Mouse (Mus musculus) Patski (cell line): ENCODE data around the gene Hist1h2bq. TPM values are rescaled to one million over a fixed set of nuclear protein-coding genes. Genes with fewer than 3 reads are reported as not detected.
A peak's percentile ranks its signal among the peaks of the same experiment; 100 is the strongest.
"Not testable (repeated sequence)": the region's sequence is repeated elsewhere in the genome, so short reads cannot be mapped to it uniquely, and the experiment has no call there.

ENCODE experiments used
- ATAC-seq: fragments of 100-300 bp; one replicate; pipeline ENCODE4 v1.8.0; 2021
- CTCF ChIA-PET: fragments of 350-600 bp; sonication (Branson Sonifier 250); formaldehyde crosslinking; loops from one replicate; lab custom pipeline; 2022; ENCODE audit warnings: inconsistent platforms; lab: Charles Lee
- POLR2A ChIA-PET: fragments of 350-600 bp; sonication (Branson Sonifier 250); formaldehyde crosslinking; loops from one replicate; lab custom pipeline; 2022; ENCODE audit warnings: antibody characterized with exemption, inconsistent platforms; lab: Charles Lee
- DNase-seq: peaks from one replicate; pipeline ENCODE4 v3.0.0-alpha.2; 2011; ENCODE audit warnings: low read depth, low spot score
- H3K27me3 ChIP-seq: fragments of 371-371 bp; one replicate; pipeline ENCODE4 v1.5.1; 2021
- CTCF ChIP-seq: fragments of 100-300 bp; IDR thresholded peaks from one replicate; pipeline ENCODE4 v1.5.1; 2021
- in situ Hi-C: fragments of 300-500 bp; cut with MboI; formaldehyde crosslinking; loops from 3 replicates; pipeline ENCODE4 v1.11.1; 2018; ENCODE audit warnings: low pct_unique_long_range_greater_than_20kb, mixed read lengths
- polyA plus RNA-seq: library from polyadenylated mRNA; unstranded; gene quantifications from one replicate; pipeline ENCODE4 v1.2.3, GENCODE M21; 2021

Gene Hist1h2bq
- polyA plus RNA-seq, 1 experiment from 2014 or later: 35.6 TPM

DNA sequence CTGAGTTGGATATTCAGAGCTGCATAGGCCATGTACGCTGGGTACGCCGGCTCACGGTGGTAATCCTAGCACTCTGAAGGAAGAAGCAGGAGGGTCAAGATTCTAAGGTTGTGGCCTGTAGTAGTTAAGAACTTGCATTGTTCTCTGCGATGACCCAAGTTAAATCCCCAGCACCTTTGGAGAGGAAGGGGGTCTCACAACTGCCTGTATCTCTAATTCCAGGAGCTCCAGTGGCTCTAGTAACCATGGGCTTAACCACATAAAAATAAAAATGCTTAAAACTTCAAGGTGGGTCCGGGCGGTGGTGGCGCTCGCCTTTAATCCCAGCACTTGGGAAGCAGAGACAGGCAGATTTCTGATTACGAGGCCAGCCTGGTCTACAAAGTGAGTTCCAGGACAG, 20.3 kb upstream of the Hist1h2bq start:
- TF ChIP-seq CTCF: no peak
- ChIA-PET POLR2A (no interaction called here), CTCF (no interaction called here)
- DNase-seq: no peak
- in situ Hi-C loops: no loop called here
- no peaks in the 10 kb centered on the region for H3K27me3 ChIP-seq
- no peak for ATAC-seq

GRCm38 (mm10) chr13:21828511-21828910, 18.5 kb upstream of the Hist1h2bq start:
- no peaks in the 10 kb centered on the region for H3K27me3 ChIP-seq
- CTCF ChIA-PET: no interaction called here
- ATAC-seq (no peak), DNase-seq (no peak)
- TF ChIP-seq CTCF: no peak
- in situ Hi-C loops: no loop called here
- POLR2A ChIA-PET: no interaction called here

- CTCF ChIA-PET, H3K27me3 ChIP-seq, ATAC-seq, POLR2A ChIA-PET, DNase-seq, in situ Hi-C loops: not testable (repeated sequence)
These were observed 10.3 kb upstream of the Hist1h2bq start for GRCm38 (mm10) chr13:21820082-21820890.

- in situ Hi-C loops, POLR2A ChIA-PET, ATAC-seq, CTCF ChIA-PET, H3K27me3 ChIP-seq, DNase-seq: not testable (repeated sequence)
These were observed 2.1 kb upstream of the Hist1h2bq start for GRCm38 (mm10) chr13:21812092-21812491.

DNA sequence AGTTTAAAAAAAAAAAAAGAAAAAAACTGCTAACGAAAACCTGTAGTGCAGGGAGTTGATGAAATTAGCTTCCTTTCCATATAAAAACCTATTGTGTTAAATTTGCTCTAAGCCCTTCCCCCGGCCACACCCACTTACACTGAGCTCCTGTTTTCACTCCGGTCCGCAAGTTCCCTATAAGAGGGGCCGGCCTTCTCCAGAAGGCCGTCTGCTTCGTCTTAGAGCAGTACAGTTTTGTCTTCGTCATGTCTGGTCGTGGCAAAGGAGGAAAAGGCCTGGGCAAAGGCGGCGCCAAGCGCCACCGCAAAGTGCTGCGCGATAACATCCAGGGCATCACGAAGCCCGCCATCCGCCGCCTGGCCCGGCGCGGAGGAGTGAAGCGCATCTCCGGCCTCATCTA, 1.5 kb upstream of the Hist1h2bq start, which contains the start of gene Hist1h4m:
Gene Hist1h4m (plus strand): TSS at position 208 of the 400 bp plus-strand sequence.
- H3K27me3 ChIP-seq, DNase-seq, in situ Hi-C loops, POLR2A ChIA-PET, CTCF ChIA-PET, ATAC-seq: not testable (repeated sequence)

DNA sequence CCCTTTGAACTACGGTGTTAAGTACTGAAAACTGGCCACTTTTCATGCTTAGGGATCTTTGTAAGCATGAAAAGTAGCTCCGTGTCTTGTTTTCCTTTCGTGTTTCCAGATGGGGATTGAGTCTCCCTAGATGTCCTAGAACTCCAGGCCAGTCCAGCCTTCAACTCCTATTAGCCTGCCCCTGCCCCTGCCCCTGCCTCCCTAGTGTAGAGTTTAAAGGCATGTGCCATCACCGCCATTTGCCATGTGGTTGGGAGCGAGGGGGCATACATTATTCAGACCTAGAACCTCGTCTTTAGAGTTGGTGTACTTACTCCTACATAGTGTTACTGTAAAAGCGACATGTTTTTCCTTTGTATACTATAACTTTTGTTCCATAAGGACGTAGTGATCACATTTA, 1.1 kb upstream of the Hist1h2bq start:
- H3K27me3 ChIP-seq, DNase-seq, CTCF ChIA-PET, in situ Hi-C loops, ATAC-seq, POLR2A ChIA-PET: not testable (repeated sequence)

DNA sequence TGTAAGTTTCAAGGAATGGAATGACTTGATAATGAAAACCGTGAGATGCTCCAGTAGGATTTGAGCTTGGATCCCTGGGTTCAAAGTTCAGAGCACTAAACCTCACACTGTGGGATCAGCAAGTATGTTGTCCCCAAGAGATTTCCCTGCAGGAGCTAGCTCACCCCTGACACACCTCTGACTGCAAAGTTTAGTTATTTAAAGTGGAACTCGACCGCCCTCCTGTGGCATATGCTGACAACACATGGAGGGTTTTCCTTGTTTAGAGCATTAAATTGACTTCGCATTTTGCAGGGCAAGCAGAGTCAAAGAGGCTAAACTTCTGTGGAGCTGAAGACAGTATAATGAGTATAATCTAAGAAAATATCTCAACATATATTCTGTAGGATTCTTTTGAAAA, 6.9 kb downstream of the Hist1h2bq start:
- DNase-seq, CTCF ChIA-PET, in situ Hi-C loops, H3K27me3 ChIP-seq, POLR2A ChIA-PET: not testable (repeated sequence)
- peak; percentile 78 for ATAC-seq

DNA sequence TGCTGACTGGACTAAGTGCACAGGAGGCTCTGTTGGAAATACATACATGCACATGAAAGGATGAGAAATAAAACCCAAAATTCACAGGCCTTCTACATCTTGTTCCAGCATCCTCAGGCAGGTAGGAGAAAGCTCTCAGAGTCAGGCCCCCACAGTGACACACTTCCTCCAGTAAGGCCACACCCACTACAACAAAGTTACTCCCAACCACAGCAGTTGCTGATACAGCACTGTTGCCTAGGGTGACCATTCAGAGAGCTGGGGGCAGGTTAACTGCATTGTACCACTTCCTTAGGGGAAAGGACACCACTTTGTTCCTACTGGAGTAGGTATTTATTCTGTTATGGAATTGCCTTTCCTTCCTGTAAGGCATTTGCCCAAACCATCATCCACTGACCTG, 12.8 kb downstream of the Hist1h2bq start:
- POLR2A ChIA-PET, DNase-seq, CTCF ChIA-PET, H3K27me3 ChIP-seq: not testable (repeated sequence)
- in situ Hi-C loops: loop anchor here (25.0 kb wide), 1 partner anchor 1965 kb away; the partner anchor contains the start of genes Hist1h1a, Hist1h2ab, Hist1h3a and Hist1h3b
- peak; percentile 26 for ATAC-seq

GRCm38 (mm10) chr13:21795584-21795983, 14.4 kb downstream of the Hist1h2bq start:
- no peak for ATAC-seq
- no peak for TF ChIP-seq CTCF
- DNase-seq: no peak
- in situ Hi-C loops: loop anchor here (25.0 kb wide), 1 partner anchor 1967 kb away; the partner anchor contains the start of genes Hist1h1a, Hist1h2ab, Hist1h3a and Hist1h3b
- H3K27me3 ChIP-seq: no peaks in the 10 kb centered on the region
- ChIA-PET POLR2A (no interaction called here), CTCF (no interaction called here)

DNA sequence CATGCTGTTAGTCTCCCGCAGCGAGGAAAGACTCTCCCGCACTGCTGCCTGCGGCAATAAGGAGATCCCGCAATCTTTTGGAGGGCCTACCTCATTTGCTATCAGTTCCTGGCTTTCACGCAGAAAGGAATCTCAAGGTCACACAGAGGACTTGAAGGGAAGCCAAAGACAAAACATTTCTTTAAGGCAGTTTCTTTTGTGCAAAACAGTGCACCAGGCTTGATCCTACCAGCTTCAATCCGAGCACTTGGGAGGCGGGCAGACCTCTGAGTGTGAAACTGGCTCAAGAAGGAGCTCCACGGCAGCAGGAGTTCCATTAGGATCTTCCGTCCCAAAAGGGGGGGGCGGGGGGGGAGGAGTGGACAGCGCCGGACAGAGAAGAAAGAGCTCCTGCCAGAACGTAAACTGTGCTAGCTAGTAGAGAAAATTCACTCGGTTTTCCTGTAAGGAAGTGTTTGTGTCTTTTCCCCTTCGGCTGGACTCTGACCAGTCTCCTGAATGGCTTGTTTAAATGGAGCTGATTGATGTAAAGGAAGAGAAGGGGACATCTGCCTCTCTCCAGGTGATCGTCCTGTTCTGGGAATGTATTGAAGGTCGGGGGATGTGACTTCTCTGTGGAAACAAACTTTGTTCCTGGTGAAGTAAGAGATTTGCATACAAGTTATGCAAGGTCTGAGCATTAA, 19.3 kb downstream of the Hist1h2bq start:
- DNase-seq: no peak
- in situ Hi-C loops: loop anchor here (25.0 kb wide), 1 partner anchor 1972 kb away; the partner anchor contains the start of genes Hist1h1a, Hist1h2ab, Hist1h3a and Hist1h3b
- ATAC-seq: no peak
- ChIA-PET CTCF (no interaction called here), POLR2A (no interaction called here)
- no peak for TF ChIP-seq CTCF
- H3K27me3 ChIP-seq: no peaks in the 10 kb centered on the region

DNA sequence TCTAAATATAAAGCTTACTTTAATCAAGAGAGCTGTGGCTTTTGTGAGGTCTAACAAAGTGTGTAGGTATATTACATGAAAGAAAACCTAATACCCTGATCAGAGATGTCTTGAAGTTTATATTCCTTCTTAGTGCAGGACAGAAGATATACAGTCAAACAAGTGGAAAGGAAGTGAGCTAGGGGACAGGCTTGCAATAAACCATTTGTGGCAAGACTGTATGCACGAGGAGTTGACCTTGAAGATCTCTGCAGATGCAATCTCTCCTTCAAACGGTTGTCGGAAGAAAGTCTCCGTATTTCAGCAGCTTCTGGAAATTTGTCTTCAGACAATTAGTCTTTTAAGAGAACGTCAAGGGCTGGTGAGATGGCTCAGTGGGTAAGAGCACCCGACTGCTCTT, 20.1 kb downstream of the Hist1h2bq start:
- ChIA-PET CTCF (no interaction called here), POLR2A (no interaction called here)
- ATAC-seq (no peak), DNase-seq (no peak)
- in situ Hi-C loops: loop anchor here (25.0 kb wide), 1 partner anchor 1972 kb away; the partner anchor contains the start of genes Hist1h1a, Hist1h2ab, Hist1h3a and Hist1h3b
- no peaks in the 10 kb centered on the region for H3K27me3 ChIP-seq
- no peak for TF ChIP-seq CTCF
